Comparison of ENCODE assay signal across 24 mouse cellular contexts in genomic region chr7:137054343-137054742, GRCm38 (mm10).
DNase-seq lines count a peak whose midpoint lies in the region; ATAC-seq and TF ChIP-seq lines count a peak whose summit lies in the region.
"Had no signal": no experiment of that assay in that cellular context is flagged by ENCODE, and none has a peak within 500 bp of the region (broad histone marks: within the 10 kb centered on the region; RNA-seq: fewer than 3 reads in every experiment).

No protein-coding gene starts in this region.

- H3K9ac ChIP-seq in forebrain, postnatal 0 days = no peak overlapping the region
- no peak overlapping the region for H3K9ac ChIP-seq in forebrain, embryonic 11.5 days (ENCODE audit: low read length)
- H3K9ac ChIP-seq: forebrain, embryonic 12.5 days; hindbrain, embryonic 13.5 days; liver, embryonic 15.5 days; midbrain, embryonic 13.5 days; neural tube, embryonic 15.5 days had no signal

- no peak overlapping the region for H3K4me2 ChIP-seq in forebrain, postnatal 0 days (ENCODE audit: low read depth)
- no peak overlapping the region for H3K4me2 ChIP-seq in forebrain, embryonic 11.5 days (ENCODE audit: low read depth, low read length, severe bottlenecking)
- H3K4me2 ChIP-seq: forebrain, embryonic 12.5 days; hindbrain, embryonic 13.5 days; liver, embryonic 15.5 days; midbrain, embryonic 13.5 days; neural tube, embryonic 15.5 days had no signal

- no peak overlapping the region for H3K27ac ChIP-seq in forebrain, postnatal 0 days (ENCODE audit: low read depth, low read length)
- no peak overlapping the region for H3K27ac ChIP-seq in forebrain, embryonic 11.5 days (ENCODE audit: low read depth, low read length)
- no peak overlapping the region for H3K27ac ChIP-seq in left cerebral cortex, adult 2 months
- H3K27ac ChIP-seq in testis, adult 2 months (ENCODE audit: control insufficient read depth, insufficient read depth, low read depth, low read length) = no peak overlapping the region
- H3K27ac ChIP-seq: forebrain, embryonic 12.5 days; heart, embryonic 10.5 days; hindbrain, embryonic 13.5 days; liver, embryonic 15.5 days; midbrain, embryonic 13.5 days; neural tube, embryonic 15.5 days had no signal

- intact Hi-C loops in left cerebral cortex, adult 2 months (cut with DNase I) = no loop called here
- intact Hi-C loops in left cerebral cortex, postnatal 36 days (cut with DNase I) = no loop called here

- H3K9me3 ChIP-seq in forebrain, postnatal 0 days (ENCODE audit: low read length) = peaks cover 3% of the 10 kb centered on the region; the same call in 1 of the 2 replicates
- H3K9me3 ChIP-seq in forebrain, embryonic 11.5 days (ENCODE audit: control insufficient read depth, low read length) = no peaks in the 10 kb centered on the region
- H3K9me3 ChIP-seq: forebrain, embryonic 12.5 days; heart, embryonic 10.5 days; hindbrain, embryonic 13.5 days; liver, embryonic 15.5 days; midbrain, embryonic 13.5 days had no signal

- H3K4me3 ChIP-seq in forebrain, postnatal 0 days (ENCODE audit: low read depth, low read length) = no peak overlapping the region
- no peak overlapping the region for H3K4me3 ChIP-seq in forebrain, embryonic 11.5 days (ENCODE audit: low read depth, low read length)
- H3K4me3 ChIP-seq in left cerebral cortex, adult 2 months = no peak overlapping the region
- no peak overlapping the region for H3K4me3 ChIP-seq in testis, adult 2 months (ENCODE audit: control insufficient read depth, low read depth, low read length)
- H3K4me3 ChIP-seq: forebrain, embryonic 12.5 days; heart, embryonic 10.5 days; hindbrain, embryonic 13.5 days; liver, embryonic 15.5 days; midbrain, embryonic 13.5 days; myocyte; neural tube, embryonic 15.5 days had no signal

- no peaks in the 10 kb centered on the region for H3K27me3 ChIP-seq in forebrain, postnatal 0 days (ENCODE audit: insufficient read depth, low read length)
- no peaks in the 10 kb centered on the region for H3K27me3 ChIP-seq in forebrain, embryonic 11.5 days (ENCODE audit: control insufficient read depth, insufficient read depth, low read length)
- no peaks in the 10 kb centered on the region for H3K27me3 ChIP-seq in testis, adult 2 months (ENCODE audit: control insufficient read depth, insufficient read depth, low read length)
- H3K27me3 ChIP-seq: forebrain, embryonic 12.5 days; hindbrain, embryonic 13.5 days; liver, embryonic 15.5 days; midbrain, embryonic 13.5 days; neural tube, embryonic 15.5 days had no signal

- no peak for TF ChIP-seq POLR2A in testis, adult 2 months (IDR thresholded peaks at IDR 0.05; ENCODE audit: control insufficient read depth, low read depth, low read length)

- WGBS in forebrain, postnatal 0 days = 76% methylated on average over 5 of the region's 5 CpGs
- WGBS in forebrain, embryonic 11.5 days = 70% methylated on average over 5 of the region's 5 CpGs

- H3K36me3 ChIP-seq in forebrain, postnatal 0 days (ENCODE audit: insufficient read depth) = no peaks in the 10 kb centered on the region
- H3K36me3 ChIP-seq in forebrain, embryonic 11.5 days (ENCODE audit: control insufficient read depth, insufficient read depth, low read length) = no peaks in the 10 kb centered on the region
- no peaks in the 10 kb centered on the region for H3K36me3 ChIP-seq in testis, adult 2 months (ENCODE audit: control insufficient read depth, insufficient read depth, low read length)
- H3K36me3 ChIP-seq: forebrain, embryonic 12.5 days; heart, embryonic 10.5 days; hindbrain, embryonic 13.5 days; liver, embryonic 15.5 days; midbrain, embryonic 13.5 days; neural tube, embryonic 15.5 days had no signal

- 0 out of 2 replicates have a peak, but pooled peaks have one; percentile 19 for TF ChIP-seq CTCF in forebrain, postnatal 0 days (IDR thresholded peaks at IDR 0.05; ENCODE audit: low read depth)
- peak; percentile 20 for TF ChIP-seq CTCF in left cerebral cortex, adult 2 months (IDR thresholded peaks at IDR 0.05)
- peak; percentile 32; the same call in 1 of the 2 replicates for TF ChIP-seq CTCF in testis, adult 2 months (IDR thresholded peaks at IDR 0.05; ENCODE audit: control insufficient read depth, insufficient read depth, insufficient replicate concordance, low read depth, low read length)

- DNase-seq in forebrain, postnatal 0 days = no peak
- DNase-seq in forebrain, embryonic 11.5 days (ENCODE audit: low spot score) = no peak
- DNase-seq in left cerebral cortex, adult 2 months (ENCODE audit: extremely low spot score in 1 of 2, low spot score in 2 of 2) = no peak
- DNase-seq in left cerebral cortex, postnatal 36 days (ENCODE audit: low spot score in 2 of 2) = no peak
- DNase-seq in testis, postnatal 14 days (ENCODE audit: low spot score) = no peak
- DNase-seq in spleen, adult 18-20 months = no peak
- no peak for DNase-seq in adrenal gland, postnatal 36 days
- DNase-seq: cerebellum, adult 11-12 months; cerebellum, postnatal 25 days; gastrocnemius, postnatal 36 days; heart, postnatal 10 days; kidney, adult 11 months; left cerebral cortex, postnatal 4 days; right cerebral cortex, postnatal 4 days; thymus, adult 2 months had no signal

- ATAC-seq in forebrain, postnatal 0 days = no peak
- no peak for ATAC-seq in forebrain, embryonic 11.5 days (replicated peaks; ENCODE audit: low FRiP score)
- ATAC-seq: CD4-positive, CD25-positive, alpha-beta regulatory T cell, adult 4 months; midbrain, embryonic 13.5 days had no signal

- H3K4me1 ChIP-seq in forebrain, postnatal 0 days (ENCODE audit: insufficient read depth) = no peaks in the 10 kb centered on the region
- no peaks in the 10 kb centered on the region for H3K4me1 ChIP-seq in forebrain, embryonic 11.5 days (replicated peaks; ENCODE audit: control insufficient read depth, insufficient read depth, low read length)
- no peaks in the 10 kb centered on the region for H3K4me1 ChIP-seq in testis, adult 2 months (ENCODE audit: control insufficient read depth, insufficient read depth, low read length)
- H3K4me1 ChIP-seq: forebrain, embryonic 12.5 days; hindbrain, embryonic 13.5 days; liver, embryonic 15.5 days; midbrain, embryonic 13.5 days; neural tube, embryonic 15.5 days had no signal
